Mouse (Mus musculus) megakaryocyte, embryonic 14.5 days (primary cell): ENCODE results near the gene Kif16b.

ENCODE experiments used
- FLI1 ChIP-seq: IDR thresholded peaks from 2 replicates; pipeline ENCODE4 v1.6.1; 2012; ENCODE audit warnings: low read length, inconsistent platforms, mixed read lengths
- GATA1 ChIP-seq: IDR thresholded peaks from 3 replicates; pipeline ENCODE4 v1.6.1; 2012; ENCODE audit warnings: mixed read lengths, low read length, inconsistent platforms, borderline replicate concordance

- TF ChIP-seq GATA1 (no peak), FLI1 (no peak)
Measured at GRCm38 (mm10) chr2:142775358-142775757, 126.0 kb downstream of the Kif16b start.
